Mouse (Mus musculus) cortical plate, adult 2 months (tissue): ENCODE data around the gene Osbp.

ENCODE experiments used
- CTCF ChIP-seq: fragments of 200-500 bp; IDR thresholded peaks from 2 replicates; pipeline ENCODE4 v1.5.1; 2011; ENCODE audit warnings: mild to moderate bottlenecking, control low read depth, low read length; ENCODE audit not compliant: insufficient read depth; ENCODE audit errors: extremely low read depth
- POLR2A ChIP-seq: fragments of 200-500 bp; IDR thresholded peaks from 2 replicates; pipeline ENCODE4 v1.6.1; 2011; ENCODE audit warnings: mild to moderate bottlenecking, low read length, control low read depth; ENCODE audit not compliant: insufficient read depth; ENCODE audit errors: extremely low read depth

GRCm38 (mm10) chr19:11974223-11974540, 8.4 kb downstream of the Osbp start:
- TF ChIP-seq POLR2A (no peak), CTCF (no peak)
